Mouse (Mus musculus): ENCODE results near the gene Yeats4. TPM values are rescaled to one million over a fixed set of nuclear protein-coding genes. Genes with fewer than 3 reads are reported as not detected.

Gene Yeats4
- 37.9 and 44.6 TPM in 2 replicates for polyA plus RNA-seq (2011; ENCODE audit: insufficient read length, low read depth, missing spikeins)

- Histone ChIP-seq H3K4me1 (ENCODE audit: control insufficient read depth, insufficient read depth, low read length) (0 out of 2 replicates have a peak, but pooled peaks cover 3% of the 10 kb centered on the region), H3K27ac (ENCODE audit: insufficient read depth, low read length) (peak within 1 kb of the TSS; percentile 87), H3K4me3 (ENCODE audit: insufficient read depth, low read length) (peak within 1 kb of the TSS; percentile 88)
- TF ChIP-seq CTCF (IDR thresholded peaks at IDR 0.05; ENCODE audit: borderline replicate concordance, insufficient read depth, low read length) (no peak), POLR2A (IDR thresholded peaks at IDR 0.05; ENCODE audit: low read depth, low read length) (peak; percentile 82)
Observed at GRCm38 (mm10) chr10:117224102-117224990, at the start of gene Yeats4. Gene Yeats4 (minus strand): TSS chr10:117224507.

- TF ChIP-seq POLR2A (IDR thresholded peaks at IDR 0.05; ENCODE audit: low read depth, low read length) (no peak), CTCF (IDR thresholded peaks at IDR 0.05; ENCODE audit: borderline replicate concordance, insufficient read depth, low read length) (no peak)
- no peak overlapping the region for H3K27ac ChIP-seq (ENCODE audit: insufficient read depth, low read length)
- H3K4me3 ChIP-seq (ENCODE audit: insufficient read depth, low read length) = no peak overlapping the region
- H3K4me1 ChIP-seq (ENCODE audit: control insufficient read depth, insufficient read depth, low read length) = no peaks in the 10 kb centered on the region
Observed at GRCm38 (mm10) chr10:117272023-117272422, 47.7 kb upstream of the Yeats4 start.

GRCm38 (mm10) chr10:117259870-117260269 is 35.6 kb upstream of the Yeats4 start:
- no peak overlapping the region for H3K27ac ChIP-seq (ENCODE audit: insufficient read depth, low read length)
- TF ChIP-seq POLR2A (IDR thresholded peaks at IDR 0.05; ENCODE audit: low read depth, low read length) (no peak), CTCF (IDR thresholded peaks at IDR 0.05; ENCODE audit: borderline replicate concordance, insufficient read depth, low read length) (no peak)
- H3K4me1 ChIP-seq (ENCODE audit: control insufficient read depth, insufficient read depth, low read length) = no peaks in the 10 kb centered on the region
- no peak overlapping the region for H3K4me3 ChIP-seq (ENCODE audit: insufficient read depth, low read length)

GRCm38 (mm10) chr10:117238603-117239002 is 14.3 kb upstream of the Yeats4 start, which contains the start of gene 9530003J23Rik:
Gene 9530003J23Rik (minus strand): TSS chr10:117238703.
- TF ChIP-seq POLR2A (IDR thresholded peaks at IDR 0.05; ENCODE audit: low read depth, low read length) (no peak), CTCF (IDR thresholded peaks at IDR 0.05; ENCODE audit: borderline replicate concordance, insufficient read depth, low read length) (no peak)

GRCm38 (mm10) chr10:117235866-117236265 is 11.6 kb upstream of the Yeats4 start:
- TF ChIP-seq POLR2A (IDR thresholded peaks at IDR 0.05; ENCODE audit: low read depth, low read length) (no peak), CTCF (IDR thresholded peaks at IDR 0.05; ENCODE audit: borderline replicate concordance, insufficient read depth, low read length) (no peak)
- H3K4me3 ChIP-seq (ENCODE audit: insufficient read depth, low read length) = no peak overlapping the region

More at GRCm38 (mm10) chr10:117238603-117239002, 14.3 kb upstream of the Yeats4 start, which contains the start of gene 9530003J23Rik:
- H3K4me1 ChIP-seq (ENCODE audit: control insufficient read depth, insufficient read depth, low read length) = no peaks in the 10 kb centered on the region
- H3K27ac ChIP-seq (ENCODE audit: insufficient read depth, low read length) = no peak within 1 kb of the TSS
- H3K4me3 ChIP-seq (ENCODE audit: insufficient read depth, low read length) = no peak within 1 kb of the TSS

GRCm38 (mm10) chr10:117234825-117235224 is 10.5 kb upstream of the Yeats4 start:
- TF ChIP-seq CTCF (IDR thresholded peaks at IDR 0.05; ENCODE audit: borderline replicate concordance, insufficient read depth, low read length) (no peak), POLR2A (IDR thresholded peaks at IDR 0.05; ENCODE audit: low read depth, low read length) (no peak)
- no peak overlapping the region for H3K4me3 ChIP-seq (ENCODE audit: insufficient read depth, low read length)
- no peaks in the 10 kb centered on the region for H3K4me1 ChIP-seq (ENCODE audit: control insufficient read depth, insufficient read depth, low read length)
- no peak overlapping the region for H3K27ac ChIP-seq (ENCODE audit: insufficient read depth, low read length)

More at GRCm38 (mm10) chr10:117235866-117236265, 11.6 kb upstream of the Yeats4 start:
- no peaks in the 10 kb centered on the region for H3K4me1 ChIP-seq (ENCODE audit: control insufficient read depth, insufficient read depth, low read length)
- no peak overlapping the region for H3K27ac ChIP-seq (ENCODE audit: insufficient read depth, low read length)

- no peak overlapping the region for H3K4me3 ChIP-seq (ENCODE audit: insufficient read depth, low read length)
- no peak overlapping the region for H3K27ac ChIP-seq (ENCODE audit: insufficient read depth, low read length)
- TF ChIP-seq CTCF (IDR thresholded peaks at IDR 0.05; ENCODE audit: borderline replicate concordance, insufficient read depth, low read length) (no peak), POLR2A (IDR thresholded peaks at IDR 0.05; ENCODE audit: low read depth, low read length) (no peak)
- 0 out of 2 replicates have a peak, but pooled peaks cover 3% of the 10 kb centered on the region for H3K4me1 ChIP-seq (ENCODE audit: control insufficient read depth, insufficient read depth, low read length)
Observed at GRCm38 (mm10) chr10:117229826-117230225, 5.5 kb upstream of the Yeats4 start.

GRCm38 (mm10) chr10:117226002-117226401 is 1.7 kb upstream of the Yeats4 start:
- Histone ChIP-seq H3K4me1 (ENCODE audit: control insufficient read depth, insufficient read depth, low read length) (0 out of 2 replicates have a peak, but pooled peaks cover 3% of the 10 kb centered on the region), H3K27ac (ENCODE audit: insufficient read depth, low read length) (no peak overlapping the region), H3K4me3 (ENCODE audit: insufficient read depth, low read length) (no peak overlapping the region)
- TF ChIP-seq POLR2A (IDR thresholded peaks at IDR 0.05; ENCODE audit: low read depth, low read length) (no peak), CTCF (IDR thresholded peaks at IDR 0.05; ENCODE audit: borderline replicate concordance, insufficient read depth, low read length) (no peak)

GRCm38 (mm10) chr10:117225094-117225493 is 787 bp upstream of the Yeats4 start:
- TF ChIP-seq CTCF (IDR thresholded peaks at IDR 0.05; ENCODE audit: borderline replicate concordance, insufficient read depth, low read length) (no peak), POLR2A (IDR thresholded peaks at IDR 0.05; ENCODE audit: low read depth, low read length) (0 out of 2 replicates have a peak, but pooled peaks have one; percentile 24)
- H3K27ac ChIP-seq (ENCODE audit: insufficient read depth, low read length) = no peak overlapping the region
- H3K4me3 ChIP-seq (ENCODE audit: insufficient read depth, low read length) = peak overlapping the region; percentile 88
- H3K4me1 ChIP-seq (ENCODE audit: control insufficient read depth, insufficient read depth, low read length) = 0 out of 2 replicates have a peak, but pooled peaks cover 3% of the 10 kb centered on the region

GRCm38 (mm10) chr10:117223758-117224101 is 577 bp downstream of the Yeats4 start:
- peak overlapping the region; percentile 88 for H3K4me3 ChIP-seq (ENCODE audit: insufficient read depth, low read length)
- 0 out of 2 replicates have a peak, but pooled peaks cover 3% of the 10 kb centered on the region for H3K4me1 ChIP-seq (ENCODE audit: control insufficient read depth, insufficient read depth, low read length)
- TF ChIP-seq POLR2A (IDR thresholded peaks at IDR 0.05; ENCODE audit: low read depth, low read length) = no peak
- no peak for TF ChIP-seq CTCF (IDR thresholded peaks at IDR 0.05; ENCODE audit: borderline replicate concordance, insufficient read depth, low read length)
- H3K27ac ChIP-seq (ENCODE audit: insufficient read depth, low read length) = no peak overlapping the region
